Mouse (Mus musculus) heart, embryonic 15.5 days (tissue): ENCODE measurements at regions not wholly inside any gene's neighbourhood (a gene's known extent, or its start where the extent isn't known, plus 50 kb on each side); places are given as distances from the start of the nearest gene placed in this dataset.
"Not testable (repeated sequence)": the region's sequence is repeated elsewhere in the genome, so short reads cannot be mapped to it uniquely, and the experiment has no call there.

Experiments used
- ATAC-seq: fragments of 200-750 bp; cut with Nextera tagmentation; replicated peaks from 2 replicates; pipeline ENCODE4 v1.8.0; 2017; ENCODE audit warnings: low read depth, moderate TSS enrichment; ENCODE audit not compliant: insufficient number of reproducible peaks, insufficient read depth, low FRiP score
- H3K27ac ChIP-seq: fragments of 300-500 bp; sonication (generic); 2 replicates; pipeline ENCODE4 v1.5.1; 2015; ENCODE audit warnings: mild to moderate bottlenecking, inconsistent platforms
- H3K27me3 ChIP-seq: fragments of 300-500 bp; sonication (generic); 2 replicates; pipeline ENCODE4 v1.6.1; 2015; ENCODE audit warnings: inconsistent platforms
- H3K36me3 ChIP-seq: fragments of 300-500 bp; sonication (generic); 2 replicates; pipeline ENCODE4 v1.6.1; 2015; ENCODE audit warnings: mild to moderate bottlenecking, inconsistent platforms
- H3K4me1 ChIP-seq: fragments of 300-500 bp; sonication (generic); replicated peaks from 2 replicates; pipeline ENCODE4 v1.6.1; 2015; ENCODE audit warnings: inconsistent platforms
- H3K4me2 ChIP-seq: fragments of 300-500 bp; sonication (generic); 2 replicates; pipeline ENCODE4 v1.6.1; 2015; ENCODE audit warnings: inconsistent platforms, mild to moderate bottlenecking, moderate library complexity
- H3K4me3 ChIP-seq: fragments of 300-500 bp; sonication (generic); 2 replicates; pipeline ENCODE4 v1.5.1; 2015; ENCODE audit warnings: mild to moderate bottlenecking, inconsistent platforms
- H3K9ac ChIP-seq: fragments of 300-500 bp; sonication (generic); 2 replicates; pipeline ENCODE4 v1.6.1; 2015; ENCODE audit warnings: mild to moderate bottlenecking, inconsistent platforms
- H3K9me3 ChIP-seq: fragments of 300-500 bp; sonication (generic); replicated peaks from 2 replicates; pipeline ENCODE4 v1.6.1; 2016; ENCODE audit warnings: inconsistent platforms
- WGBS: fragments of 180-500 bp; shearing (Covaris S2); methylation state at CpG from one replicate; pipeline ENCODE4 v1.1.7; 2015; ENCODE audit warnings: mixed read lengths; 5-methylcytosine and 5-hydroxymethylcytosine counted together

GRCm38 (mm10) chr9:85637274-85637673, 111.9 kb downstream of the Ibtk start:
- WGBS: 50% methylated on average over 3 of the region's 3 CpGs
- Histone ChIP-seq H3K4me1 (no peaks in the 10 kb centered on the region; the same call in 1 of the 2 replicates), H3K9ac (no peak overlapping the region), H3K27me3 (no peaks in the 10 kb centered on the region), H3K9me3 (no peaks in the 10 kb centered on the region), H3K4me3 (no peak overlapping the region), H3K27ac (no peak overlapping the region), H3K36me3 (no peaks in the 10 kb centered on the region), H3K4me2 (no peak overlapping the region)
- ATAC-seq: no peak

GRCm38 (mm10) chr9:85636131-85636447, 113.0 kb downstream of the Ibtk start:
- no peak overlapping the region for H3K4me3 ChIP-seq
- H3K27me3 ChIP-seq: no peaks in the 10 kb centered on the region
- H3K36me3 ChIP-seq: no peaks in the 10 kb centered on the region
- ATAC-seq: no peak
- H3K4me1 ChIP-seq: no peaks in the 10 kb centered on the region; the same call in 1 of the 2 replicates
- H3K4me2 ChIP-seq: no peak overlapping the region
- H3K9me3 ChIP-seq: no peaks in the 10 kb centered on the region
- H3K27ac ChIP-seq: no peak overlapping the region
- H3K9ac ChIP-seq: no peak overlapping the region
- WGBS: 45% methylated on average over 3 of the region's 3 CpGs

- Histone ChIP-seq H3K4me3 (no peak overlapping the region), H3K9ac (no peak overlapping the region), H3K4me2 (no peak overlapping the region), H3K27ac (no peak overlapping the region), H3K36me3 (no peaks in the 10 kb centered on the region), H3K4me1 (no peaks in the 10 kb centered on the region; the same call in 1 of the 2 replicates), H3K9me3 (no peaks in the 10 kb centered on the region), H3K27me3 (no peaks in the 10 kb centered on the region)
- no peak for ATAC-seq
- WGBS: 82% methylated on average over 12 of the region's 12 CpGs
Measured at GRCm38 (mm10) chr9:85635438-85636130, 113.5 kb downstream of the Ibtk start.

GRCm38 (mm10) chr9:85634786-85635185, 114.3 kb downstream of the Ibtk start:
- not testable (repeated sequence) for H3K4me1 ChIP-seq, H3K36me3 ChIP-seq, H3K9ac ChIP-seq, H3K9me3 ChIP-seq, H3K4me2 ChIP-seq, ATAC-seq, H3K27me3 ChIP-seq, H3K4me3 ChIP-seq, H3K27ac ChIP-seq
- WGBS: 75% methylated on average over 3 of the region's 3 CpGs

GRCm38 (mm10) chr9:85617972-85618371, 131.2 kb downstream of the Ibtk start:
- Histone ChIP-seq H3K27ac (no peak overlapping the region), H3K27me3 (no peaks in the 10 kb centered on the region), H3K4me1 (0 out of 2 replicates have a peak, but pooled peaks cover 4% of the 10 kb centered on the region), H3K36me3 (no peaks in the 10 kb centered on the region), H3K9ac (no peak overlapping the region), H3K4me2 (no peak overlapping the region), H3K4me3 (no peak overlapping the region), H3K9me3 (no peaks in the 10 kb centered on the region)
- WGBS: 67% methylated on average over 3 of the region's 3 CpGs
- no peak for ATAC-seq

- H3K9me3 ChIP-seq: no peaks in the 10 kb centered on the region
- 0 out of 2 replicates have a peak, but pooled peaks cover 4% of the 10 kb centered on the region for H3K4me1 ChIP-seq
- 61% methylated on average over 2 of the region's 2 CpGs for WGBS
- H3K9ac ChIP-seq: no peak overlapping the region
- no peaks in the 10 kb centered on the region for H3K36me3 ChIP-seq
- no peaks in the 10 kb centered on the region for H3K27me3 ChIP-seq
- no peak for ATAC-seq
- H3K27ac ChIP-seq: no peak overlapping the region
- no peak overlapping the region for H3K4me3 ChIP-seq
- H3K4me2 ChIP-seq: no peak overlapping the region
Measured at GRCm38 (mm10) chr9:85617177-85617777, 131.9 kb downstream of the Ibtk start.

GRCm38 (mm10) chr9:85616266-85616869, 132.8 kb downstream of the Ibtk start:
- no peak overlapping the region for H3K4me3 ChIP-seq
- WGBS: 76% methylated on average over 12 of the region's 12 CpGs
- H3K4me1 ChIP-seq: 0 out of 2 replicates have a peak, but pooled peaks cover 4% of the 10 kb centered on the region
- no peak for ATAC-seq
- H3K9me3 ChIP-seq: no peaks in the 10 kb centered on the region
- H3K4me2 ChIP-seq: no peak overlapping the region
- no peak overlapping the region for H3K27ac ChIP-seq
- no peaks in the 10 kb centered on the region for H3K36me3 ChIP-seq
- H3K27me3 ChIP-seq: no peaks in the 10 kb centered on the region
- no peak overlapping the region for H3K9ac ChIP-seq

- H3K4me3 ChIP-seq: no peak overlapping the region
- no peaks in the 10 kb centered on the region for H3K36me3 ChIP-seq
- no peaks in the 10 kb centered on the region for H3K4me1 ChIP-seq
- 73% methylated on average over 3 of the region's 3 CpGs for WGBS
- H3K4me2 ChIP-seq: no peak overlapping the region
- ATAC-seq: no peak
- no peak overlapping the region for H3K9ac ChIP-seq
- no peak overlapping the region for H3K27ac ChIP-seq
- no peaks in the 10 kb centered on the region for H3K27me3 ChIP-seq
- no peaks in the 10 kb centered on the region for H3K9me3 ChIP-seq
Measured at GRCm38 (mm10) chr9:85609152-85609551, 140.0 kb downstream of the Ibtk start.

- WGBS: 38% methylated on average over 2 of the region's 2 CpGs
- no peak for ATAC-seq
- H3K27ac ChIP-seq: no peak overlapping the region
Measured at GRCm38 (mm10) chr9:85596959-85597358, 152.2 kb downstream of the Ibtk start.

GRCm38 (mm10) chr9:85593867-85594266, 155.3 kb downstream of the Ibtk start:
- Histone ChIP-seq H3K9me3 (no peaks in the 10 kb centered on the region), H3K4me3 (no peak overlapping the region), H3K9ac (no peak overlapping the region), H3K36me3 (no peaks in the 10 kb centered on the region), H3K4me1 (peaks cover 6% of the 10 kb centered on the region), H3K27me3 (no peaks in the 10 kb centered on the region), H3K27ac (no peak overlapping the region), H3K4me2 (no peak overlapping the region)
- WGBS: 56% methylated on average over 4 of the region's 4 CpGs
- no peak for ATAC-seq

More at GRCm38 (mm10) chr9:85596959-85597358, 152.2 kb downstream of the Ibtk start:
- Histone ChIP-seq H3K36me3 (no peaks in the 10 kb centered on the region), H3K4me1 (peaks cover 4% of the 10 kb centered on the region), H3K9ac (no peak overlapping the region), H3K4me3 (no peak overlapping the region), H3K27me3 (no peaks in the 10 kb centered on the region), H3K4me2 (no peak overlapping the region), H3K9me3 (no peaks in the 10 kb centered on the region)

- H3K27ac ChIP-seq: 0 out of 2 replicates have a peak overlapping the region, but pooled peaks have one; percentile 11
- H3K4me3 ChIP-seq: no peak overlapping the region
- no peaks in the 10 kb centered on the region for H3K9me3 ChIP-seq
- H3K4me1 ChIP-seq: peaks cover 6% of the 10 kb centered on the region
- ATAC-seq: 0 out of 2 replicates have a peak, but pooled peaks have one; percentile 55
- no peaks in the 10 kb centered on the region for H3K36me3 ChIP-seq
- no peak overlapping the region for H3K4me2 ChIP-seq
- 30% methylated on average over 4 of the region's 4 CpGs for WGBS
- H3K27me3 ChIP-seq: no peaks in the 10 kb centered on the region
- H3K9ac ChIP-seq: no peak overlapping the region
Measured at GRCm38 (mm10) chr9:85592639-85593038, 156.5 kb downstream of the Ibtk start.
